Mouse (Mus musculus) lung, postnatal 0 days (tissue): ENCODE measurements around the gene Zfp740. TPM values are rescaled to one million over a fixed set of nuclear protein-coding genes. Genes with fewer than 3 reads are reported as not detected.

ENCODE experiments used
- ATAC-seq: fragments of 200-750 bp; cut with Nextera tagmentation; 2 replicates; pipeline ENCODE4 v1.8.0; 2017; ENCODE audit warnings: moderate library complexity
- DNase-seq: peaks from one replicate; pipeline ENCODE4 v3.0.0-alpha.2; 2016; ENCODE audit warnings: low spot score
- H3K27ac ChIP-seq: fragments of 300-500 bp; sonication (generic); 2 replicates; pipeline ENCODE4 v1.5.1; 2014; ENCODE audit warnings: antibody characterized with exemption, mild to moderate bottlenecking, low read length, mixed read lengths
- H3K27me3 ChIP-seq: fragments of 300-500 bp; sonication (generic); replicated peaks from 2 replicates; pipeline ENCODE4 v1.6.1; 2014; ENCODE audit warnings: low read length, mixed read lengths; ENCODE audit not compliant: insufficient read depth
- H3K36me3 ChIP-seq: fragments of 300-500 bp; sonication (generic); 2 replicates; pipeline ENCODE4 v1.6.1; 2014; ENCODE audit warnings: low read length, mixed read lengths; ENCODE audit not compliant: insufficient read depth
- H3K4me1 ChIP-seq: fragments of 300-500 bp; sonication (generic); 2 replicates; pipeline ENCODE4 v1.6.1; 2014; ENCODE audit warnings: antibody characterized with exemption, low read depth, low read length, mixed read lengths; ENCODE audit not compliant: insufficient read depth
- H3K4me2 ChIP-seq: fragments of 300-500 bp; sonication (generic); replicated peaks from 2 replicates; pipeline ENCODE4 v1.6.1; 2014; ENCODE audit warnings: low read depth, mild to moderate bottlenecking, low read length, moderate library complexity, mixed read lengths
- H3K4me3 ChIP-seq: fragments of 300-500 bp; sonication (generic); 2 replicates; pipeline ENCODE4 v1.5.1; 2014; ENCODE audit warnings: low read depth, low read length
- H3K9ac ChIP-seq: fragments of 300-500 bp; sonication (generic); replicated peaks from 2 replicates; pipeline ENCODE4 v1.6.1; 2014; ENCODE audit warnings: low read depth, mild to moderate bottlenecking
- H3K9me3 ChIP-seq: fragments of 300-500 bp; sonication (generic); 2 replicates; pipeline ENCODE4 v1.6.1; 2016; ENCODE audit warnings: low read length, mixed read lengths
- CTCF ChIP-seq: IDR thresholded peaks from 2 replicates; pipeline ENCODE4 v1.5.1; 2016; ENCODE audit warnings: antibody characterized with exemption, mild to moderate bottlenecking
- EP300 ChIP-seq: IDR thresholded peaks from 2 replicates; pipeline ENCODE4 v1.6.1; 2016; ENCODE audit warnings: antibody characterized with exemption, mild to moderate bottlenecking, control low read depth
- WGBS: fragments of 180-500 bp; shearing (Covaris S2); extraction: QIAGEN DNeasy Blood & Tissue Kit; methylation state at CpG from one replicate; pipeline ENCODE4 v1.1.7; 2014; 5-methylcytosine and 5-hydroxymethylcytosine counted together
- polyA plus RNA-seq: library from polyadenylated mRNA; unstranded; fragments of >200 nt; fragmentation: Nextera tagmentation; extraction: Ambion mirVana; gene quantifications from 2 replicates; pipeline ENCODE4 v1.2.1, GENCODE M21; 2015

Gene Zfp740
- polyA plus RNA-seq, 1 experiment from 2014 or later: 31.9 TPM

DNA sequence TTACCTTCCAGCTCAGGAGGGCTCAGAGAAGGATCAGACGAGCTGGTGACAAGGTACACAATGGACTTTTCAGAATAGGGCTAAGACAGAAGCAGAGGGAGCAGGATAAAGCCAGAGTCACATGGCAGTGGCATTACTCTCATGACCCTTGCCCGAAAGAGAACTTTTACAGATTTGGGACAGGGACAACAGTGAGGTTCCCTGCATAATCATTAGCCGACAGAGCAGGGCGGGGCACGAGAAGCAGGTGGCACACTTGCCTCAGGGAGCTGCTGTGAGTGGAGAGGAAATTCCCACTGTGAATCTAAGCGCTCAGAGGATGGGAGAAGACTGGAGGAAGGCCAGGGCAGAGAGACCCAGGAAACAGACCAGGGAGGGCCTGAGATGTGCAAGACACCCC, 14.2 kb upstream of the Zfp740 start:
- H3K4me1 ChIP-seq: no peaks in the 10 kb centered on the region
- no peak for ATAC-seq
- H3K9ac ChIP-seq: no peak overlapping the region
- no peaks in the 10 kb centered on the region; the same call in 1 of the 2 replicates for H3K36me3 ChIP-seq
- WGBS: 49% methylated on average over 6 of the region's 6 CpGs
- no peaks in the 10 kb centered on the region for H3K27me3 ChIP-seq
- no peaks in the 10 kb centered on the region for H3K9me3 ChIP-seq
- DNase-seq: no peak
- peak overlapping the region; percentile 26; the same call in 1 of the 2 replicates for H3K27ac ChIP-seq
- H3K4me2 ChIP-seq: no peak overlapping the region
- no peak for TF ChIP-seq EP300
- TF ChIP-seq CTCF: no peak
- H3K4me3 ChIP-seq: no peak overlapping the region

DNA sequence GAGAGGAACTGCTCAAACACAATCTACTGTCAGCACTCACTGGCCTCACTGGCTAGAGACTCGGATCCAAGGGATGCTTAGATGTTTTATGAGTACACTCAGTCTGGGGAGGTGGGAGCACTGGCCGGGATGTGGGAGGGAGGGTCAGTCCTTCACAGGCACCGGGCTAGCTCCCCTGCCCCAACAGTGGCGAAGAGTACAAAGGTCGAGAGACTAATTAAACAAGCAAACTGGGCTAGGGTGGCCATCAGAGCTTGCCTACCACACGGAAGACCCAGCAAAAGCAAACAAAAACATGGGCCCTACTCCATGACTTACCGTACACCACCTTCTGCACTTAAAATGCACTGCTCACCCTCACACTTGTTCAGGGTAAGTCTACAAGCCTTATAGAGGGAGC, 11.3 kb upstream of the Zfp740 start:
- no peak for ATAC-seq
- WGBS: 37% methylated on average over 7 of the region's 7 CpGs

DNA sequence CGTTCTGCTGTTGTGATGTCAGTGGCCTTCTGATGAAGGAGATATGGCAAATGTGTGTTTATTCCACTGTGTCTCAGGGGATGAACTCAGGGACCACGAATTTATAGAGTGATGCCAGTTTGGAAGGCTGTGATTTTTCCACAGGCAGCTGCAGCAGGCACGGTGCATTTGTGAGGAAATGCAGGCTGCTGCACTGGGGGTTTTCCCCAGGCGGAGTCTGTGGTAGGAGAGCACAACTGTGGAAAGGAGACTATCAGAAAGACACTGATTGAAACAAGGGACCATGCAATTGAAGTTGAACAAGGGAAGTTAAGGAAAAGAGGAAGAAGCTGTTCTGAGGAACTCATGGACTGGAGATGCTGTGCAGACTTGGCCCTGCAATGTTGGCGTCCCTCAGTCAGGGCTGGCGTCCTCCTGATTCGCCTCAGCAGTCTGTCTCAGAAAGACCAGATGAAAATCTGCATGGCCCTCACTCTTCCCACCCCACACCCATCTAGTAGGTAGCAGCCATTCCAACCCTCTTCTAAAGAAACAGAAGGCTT, 10.7 kb upstream of the Zfp740 start:
- 55% methylated on average over 7 of the region's 7 CpGs for WGBS
- DNase-seq: no peak
- no peak overlapping the region for H3K4me3 ChIP-seq
- no peaks in the 10 kb centered on the region for H3K27me3 ChIP-seq
- no peaks in the 10 kb centered on the region for H3K9me3 ChIP-seq
- no peak overlapping the region for H3K27ac ChIP-seq
- ATAC-seq: no peak
- H3K36me3 ChIP-seq: no peaks in the 10 kb centered on the region
- TF ChIP-seq CTCF (no peak), EP300 (no peak)
- no peak overlapping the region for H3K9ac ChIP-seq
- H3K4me2 ChIP-seq: no peak overlapping the region
- H3K4me1 ChIP-seq: no peaks in the 10 kb centered on the region

More for the DNA sequence above, 11.3 kb upstream of the Zfp740 start:
- TF ChIP-seq CTCF (no peak), EP300 (no peak)
- H3K4me2 ChIP-seq: no peak overlapping the region
- no peaks in the 10 kb centered on the region for H3K9me3 ChIP-seq
- H3K9ac ChIP-seq: no peak overlapping the region
- DNase-seq: no peak
- H3K27ac ChIP-seq: no peak overlapping the region
- no peaks in the 10 kb centered on the region for H3K36me3 ChIP-seq
- no peaks in the 10 kb centered on the region for H3K27me3 ChIP-seq
- H3K4me1 ChIP-seq: no peaks in the 10 kb centered on the region
- no peak overlapping the region for H3K4me3 ChIP-seq

DNA sequence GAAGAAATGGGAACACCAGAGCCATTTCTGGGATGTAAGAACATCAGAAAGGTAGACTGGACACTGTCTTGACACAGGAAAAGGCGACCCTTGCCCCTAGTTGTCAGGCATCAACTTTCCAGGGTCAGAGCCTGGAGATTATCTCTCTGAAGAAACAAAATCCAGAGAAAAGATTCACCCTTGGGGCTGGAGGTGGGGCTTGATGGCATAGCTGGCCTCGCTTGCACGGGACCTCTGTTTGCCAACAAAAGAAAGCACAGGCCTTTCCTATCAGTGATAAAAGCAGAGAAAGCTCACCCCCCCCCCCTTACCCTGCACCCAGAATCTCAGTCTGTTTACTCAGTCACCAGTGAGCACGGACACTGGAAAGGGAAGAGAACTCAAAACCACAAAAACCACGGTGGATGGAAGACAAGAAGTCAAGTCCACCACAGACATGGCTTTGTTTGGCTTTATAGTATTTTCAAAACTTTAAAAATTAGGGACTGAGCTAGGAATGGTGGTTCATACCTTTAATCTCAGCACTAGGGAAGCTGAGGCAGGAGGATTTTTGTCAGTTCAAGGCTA, 10.1 kb upstream of the Zfp740 start:
- Histone ChIP-seq H3K36me3 (no peaks in the 10 kb centered on the region), H3K4me1 (no peaks in the 10 kb centered on the region), H3K27ac (no peak overlapping the region), H3K4me2 (no peak overlapping the region), H3K9me3 (no peaks in the 10 kb centered on the region), H3K27me3 (no peaks in the 10 kb centered on the region), H3K9ac (no peak overlapping the region), H3K4me3 (no peak overlapping the region)
- DNase-seq (no peak), ATAC-seq (no peak)
- WGBS: 33% methylated on average over 5 of the region's 5 CpGs
- TF ChIP-seq CTCF (no peak), EP300 (no peak)

DNA sequence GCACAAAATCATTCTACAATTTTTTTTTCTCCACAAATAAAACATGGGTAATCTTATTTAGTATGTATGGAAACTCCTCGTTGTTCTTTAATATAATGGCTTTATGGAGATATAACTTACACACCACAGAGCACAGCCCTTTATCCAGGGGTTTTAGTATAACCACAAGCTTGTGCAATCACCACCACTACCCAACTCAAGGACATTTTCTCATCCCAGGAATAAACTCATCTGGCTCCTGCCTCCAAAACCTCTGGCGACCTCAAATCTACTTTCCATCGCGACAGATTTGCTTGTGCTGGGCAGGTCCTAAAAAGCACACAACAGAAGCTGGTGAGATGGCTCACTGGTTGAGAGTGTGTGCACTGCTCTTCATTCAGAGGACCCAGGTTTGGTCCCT, 9.4 kb upstream of the Zfp740 start:
- no peak overlapping the region for H3K9ac ChIP-seq
- no peaks in the 10 kb centered on the region for H3K9me3 ChIP-seq
- TF ChIP-seq CTCF (no peak), EP300 (no peak)
- no peak overlapping the region for H3K4me2 ChIP-seq
- DNase-seq (no peak), ATAC-seq (no peak)
- no peaks in the 10 kb centered on the region for H3K27me3 ChIP-seq
- 80% methylated on average over 4 of the region's 4 CpGs for WGBS
- H3K4me3 ChIP-seq: no peak overlapping the region
- no peak overlapping the region for H3K27ac ChIP-seq
- no peaks in the 10 kb centered on the region for H3K4me1 ChIP-seq
- H3K36me3 ChIP-seq: no peaks in the 10 kb centered on the region

DNA sequence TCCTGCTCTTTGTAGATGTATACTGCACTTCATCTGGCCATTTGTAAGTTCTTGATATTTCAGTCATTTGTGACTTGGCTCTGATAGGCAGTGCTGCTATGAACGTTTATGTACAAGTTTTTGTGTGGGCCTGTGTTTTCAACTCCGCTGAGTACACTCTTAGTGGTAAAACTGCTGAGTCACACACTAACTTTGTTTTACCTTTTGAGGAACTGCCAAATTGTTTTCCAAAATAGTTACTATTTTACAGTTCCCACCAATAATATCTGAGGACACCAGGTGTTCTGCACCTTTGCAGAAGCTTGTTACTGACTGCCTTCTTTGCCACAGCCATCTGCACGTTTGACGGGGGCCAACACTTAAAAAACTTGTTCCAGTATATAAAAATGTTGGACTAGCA, 8.6 kb upstream of the Zfp740 start:
- H3K27me3 ChIP-seq: no peaks in the 10 kb centered on the region
- DNase-seq (no peak), ATAC-seq (no peak)
- no peak overlapping the region for H3K4me3 ChIP-seq
- no peak overlapping the region for H3K9ac ChIP-seq
- no peaks in the 10 kb centered on the region for H3K4me1 ChIP-seq
- no peak overlapping the region for H3K4me2 ChIP-seq
- H3K9me3 ChIP-seq: no peaks in the 10 kb centered on the region
- H3K27ac ChIP-seq: no peak overlapping the region
- TF ChIP-seq CTCF (no peak), EP300 (no peak)
- 70% methylated on average over 4 of the region's 4 CpGs for WGBS
- no peaks in the 10 kb centered on the region for H3K36me3 ChIP-seq
